Mouse (Mus musculus) neural tube, embryonic 13.5 days (tissue): Measurements from ENCODE around the gene Msx3. TPM values are rescaled to one million over a fixed set of nuclear protein-coding genes. Genes with fewer than 3 reads are reported as not detected.
A peak's percentile ranks its signal among the peaks of the same experiment; 100 is the strongest.

ENCODE experiments used
- ATAC-seq: fragments of 200-750 bp; cut with Nextera tagmentation; 2 replicates; pipeline ENCODE4 v1.8.0; 2017; ENCODE audit warnings: low read depth, mild to moderate bottlenecking, moderate TSS enrichment, moderate library complexity
- H3K27ac ChIP-seq: fragments of 300-500 bp; sonication (generic); replicated peaks from 2 replicates; pipeline ENCODE4 v1.5.1; 2015; ENCODE audit warnings: moderate library complexity, mild to moderate bottlenecking, inconsistent platforms
- H3K27me3 ChIP-seq: fragments of 300-500 bp; sonication (generic); 2 replicates; pipeline ENCODE4 v1.6.1; 2015; ENCODE audit warnings: mild to moderate bottlenecking, inconsistent platforms
- H3K36me3 ChIP-seq: fragments of 300-500 bp; sonication (generic); 2 replicates; pipeline ENCODE4 v1.6.1; 2015; ENCODE audit warnings: mild to moderate bottlenecking, inconsistent platforms
- H3K4me1 ChIP-seq: fragments of 300-500 bp; sonication (generic); replicated peaks from 2 replicates; pipeline ENCODE4 v1.6.1; 2015; ENCODE audit warnings: inconsistent platforms
- H3K4me2 ChIP-seq: fragments of 300-500 bp; sonication (generic); 2 replicates; pipeline ENCODE4 v1.6.1; 2015; ENCODE audit warnings: inconsistent platforms, mild to moderate bottlenecking, moderate library complexity
- H3K4me3 ChIP-seq: fragments of 300-500 bp; sonication (generic); 2 replicates; pipeline ENCODE4 v1.5.1; 2015; ENCODE audit warnings: mild to moderate bottlenecking, inconsistent platforms
- H3K9ac ChIP-seq: fragments of 300-500 bp; sonication (generic); 2 replicates; pipeline ENCODE4 v1.6.1; 2015; ENCODE audit warnings: moderate library complexity, mild to moderate bottlenecking, inconsistent platforms
- H3K9me3 ChIP-seq: fragments of 300-500 bp; sonication (generic); 2 replicates; pipeline ENCODE4 v1.6.1; 2016; ENCODE audit warnings: inconsistent platforms
- WGBS: fragments of 180-500 bp; shearing (Covaris S2); methylation state at CpG from one replicate; pipeline ENCODE4 v1.1.7; 2015; 5-methylcytosine and 5-hydroxymethylcytosine counted together
- polyA plus RNA-seq: library from polyadenylated mRNA; unstranded; fragments of >200 nt; fragmentation: Nextera tagmentation; extraction: Ambion mirVana; gene quantifications from 2 replicates; pipeline ENCODE4 v1.2.1, GENCODE M21; 2015

The Msx3 gene
- polyA plus RNA-seq, 1 experiment from 2014 or later = 18.1 TPM

- peak overlapping the region; percentile 64 for H3K27ac ChIP-seq
- H3K9ac ChIP-seq = peak overlapping the region; percentile 69
- H3K4me1 ChIP-seq = peaks cover 44% of the 10 kb centered on the region
- peak overlapping the region; percentile 74 for H3K4me2 ChIP-seq
- no peaks in the 10 kb centered on the region for H3K36me3 ChIP-seq
- peaks cover 77% of the 10 kb centered on the region for H3K27me3 ChIP-seq
- WGBS = under 1% methylated on average over 34 of the region's 34 CpGs
- H3K4me3 ChIP-seq = peak overlapping the region; percentile 54
- ATAC-seq = peak; percentile 90
- H3K9me3 ChIP-seq = no peaks in the 10 kb centered on the region
Measured at GRCm38 (mm10) chr7:140049115-140049689, 313 bp upstream of the Msx3 start.

DNA sequence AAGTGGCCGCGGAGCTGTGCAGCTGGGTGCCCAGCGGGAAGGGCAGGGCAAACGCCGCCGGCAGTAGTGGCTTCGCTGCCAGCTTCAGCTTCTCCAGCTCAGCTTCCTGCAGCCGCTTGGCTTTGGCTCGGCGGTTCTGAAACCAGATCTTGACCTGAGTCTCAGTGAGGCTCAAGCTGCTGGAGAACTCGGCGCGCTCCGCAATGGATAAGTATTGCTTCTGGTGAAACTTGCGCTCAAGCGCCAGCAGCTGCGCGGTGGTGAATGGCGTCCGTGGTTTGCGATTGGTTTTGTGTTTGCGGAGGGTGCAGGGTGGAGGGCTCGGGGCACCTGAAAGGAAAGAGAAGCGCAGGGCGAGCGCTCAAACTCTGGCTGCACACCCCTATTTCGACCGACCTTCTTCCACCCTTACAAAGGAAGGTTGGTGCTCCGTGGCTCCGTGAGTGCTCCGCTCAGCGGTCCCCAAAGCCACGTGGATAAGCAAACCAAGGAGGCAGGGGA is 1.0 kb downstream of the Msx3 start:
- peak overlapping the region; percentile 43; the same call in 1 of the 2 replicates for H3K27ac ChIP-seq
- ATAC-seq = peak; percentile 20; the same call in 1 of the 2 replicates

GRCm38 (mm10) chr7:140045546-140045945 is 3.3 kb downstream of the Msx3 start:
- H3K9me3 ChIP-seq = no peaks in the 10 kb centered on the region
- 88% methylated on average over 4 of the region's 4 CpGs for WGBS
- no peak overlapping the region for H3K9ac ChIP-seq
- H3K27me3 ChIP-seq = peaks cover 62% of the 10 kb centered on the region
- H3K4me3 ChIP-seq = no peak overlapping the region
- peaks cover 10% of the 10 kb centered on the region for H3K36me3 ChIP-seq
- H3K4me1 ChIP-seq = peaks cover 40% of the 10 kb centered on the region
- H3K4me2 ChIP-seq = no peak overlapping the region
- no peak for ATAC-seq
- H3K27ac ChIP-seq = no peak overlapping the region

More for the DNA sequence above, 1.0 kb downstream of the Msx3 start:
- Histone ChIP-seq H3K4me2 (peak overlapping the region; percentile 74), H3K9ac (peak overlapping the region; percentile 69), H3K9me3 (no peaks in the 10 kb centered on the region), H3K36me3 (no peaks in the 10 kb centered on the region), H3K4me1 (peaks cover 44% of the 10 kb centered on the region), H3K4me3 (peak overlapping the region; percentile 54), H3K27me3 (peaks cover 76% of the 10 kb centered on the region)
- WGBS = under 1% methylated on average over 33 of the region's 33 CpGs

DNA sequence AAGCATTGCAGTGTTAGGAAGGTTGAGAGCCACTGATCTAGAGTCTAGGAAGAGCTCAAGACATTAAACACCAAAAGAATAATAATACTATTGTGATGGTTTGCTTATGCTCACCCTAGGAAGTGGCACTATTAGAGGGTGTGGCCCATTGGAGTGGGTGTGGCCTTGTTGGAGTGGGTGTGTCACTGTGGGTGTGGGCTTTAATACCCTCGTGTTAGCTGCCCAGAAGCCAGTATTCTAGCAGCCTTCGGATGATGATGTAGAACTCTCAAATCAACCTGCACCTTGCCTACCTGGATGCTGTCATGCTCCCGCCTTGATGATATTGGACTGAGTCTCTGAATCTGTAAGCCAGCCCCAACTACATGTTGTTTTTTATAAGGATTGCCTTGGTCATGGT is 6.2 kb downstream of the Msx3 start:
- Histone ChIP-seq H3K27me3 (peaks cover 34% of the 10 kb centered on the region), H3K4me3 (no peak overlapping the region), H3K4me1 (peaks cover 21% of the 10 kb centered on the region), H3K9me3 (no peaks in the 10 kb centered on the region), H3K36me3 (peaks cover 25% of the 10 kb centered on the region), H3K9ac (no peak overlapping the region), H3K4me2 (no peak overlapping the region), H3K27ac (no peak overlapping the region)
- ATAC-seq = no peak
- 55% methylated on average over 3 of the region's 3 CpGs for WGBS

DNA sequence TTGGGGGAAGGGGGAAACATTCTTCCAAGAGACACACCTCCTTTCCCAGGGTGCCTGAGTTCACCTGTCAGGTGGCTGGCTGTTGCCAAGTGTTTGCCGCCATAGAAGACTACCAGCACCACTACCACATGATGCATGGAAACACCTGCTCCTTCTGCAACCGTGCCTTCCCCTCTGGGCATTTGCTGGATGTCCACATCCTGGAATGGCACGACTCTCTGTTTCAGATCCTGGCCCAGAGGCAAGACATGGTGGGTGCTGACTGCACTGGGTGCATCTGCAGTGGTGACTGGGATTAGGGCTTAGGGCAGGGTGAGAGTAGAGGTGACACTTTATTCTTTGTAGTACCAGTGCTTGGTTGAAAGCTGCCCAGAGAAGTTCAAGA is 11.7 kb downstream of the Msx3 start:
- Histone ChIP-seq H3K27me3 (no peaks in the 10 kb centered on the region), H3K4me3 (peak overlapping the region; percentile 79), H3K27ac (no peak overlapping the region), H3K4me2 (peak overlapping the region; percentile 81), H3K9ac (peak overlapping the region; percentile 86), H3K36me3 (peaks cover 39% of the 10 kb centered on the region), H3K9me3 (no peaks in the 10 kb centered on the region), H3K4me1 (peaks cover 32% of the 10 kb centered on the region)
- no peak for ATAC-seq
- WGBS = 45% methylated on average over 3 of the region's 3 CpGs

- ATAC-seq = peak; percentile 97
- Histone ChIP-seq H3K9ac (peak within 1 kb of the TSS; percentile 86), H3K4me2 (peak within 1 kb of the TSS; percentile 81), H3K36me3 (peaks cover 45% of the 10 kb centered on the region), H3K4me3 (peak within 1 kb of the TSS; percentile 79), H3K4me1 (peaks cover 32% of the 10 kb centered on the region), H3K9me3 (no peaks in the 10 kb centered on the region), H3K27me3 (no peaks in the 10 kb centered on the region), H3K27ac (peak within 1 kb of the TSS; percentile 91)
- WGBS = 1% methylated on average over 69 of the region's 69 CpGs
Measured at GRCm38 (mm10) chr7:140036281-140037170, 12.4 kb downstream of the Msx3 start, which contains the start of the genes Zfp511 and Tubgcp2. Zfp511 (plus strand) TSS chr7:140036391. Tubgcp2 (minus strand) TSS chr7:140036669.

GRCm38 (mm10) chr7:140035456-140035855 is 13.4 kb downstream of the Msx3 start:
- H3K4me1 ChIP-seq = peaks cover 32% of the 10 kb centered on the region
- H3K9ac ChIP-seq = peak overlapping the region; percentile 86
- ATAC-seq = no peak
- no peaks in the 10 kb centered on the region for H3K27me3 ChIP-seq
- H3K4me2 ChIP-seq = peak overlapping the region; percentile 81
- peak overlapping the region; percentile 79 for H3K4me3 ChIP-seq
- peak overlapping the region; percentile 91; the same call in 1 of the 2 replicates for H3K27ac ChIP-seq
- no peaks in the 10 kb centered on the region for H3K9me3 ChIP-seq
- WGBS = 24% methylated on average over 7 of the region's 7 CpGs
- H3K36me3 ChIP-seq = peaks cover 45% of the 10 kb centered on the region

- WGBS = 97% methylated on average over 9 of the region's 9 CpGs
Measured at GRCm38 (mm10) chr7:140033386-140033785, 15.5 kb downstream of the Msx3 start.

GRCm38 (mm10) chr7:140032366-140032765 is 16.5 kb downstream of the Msx3 start:
- Histone ChIP-seq H3K27me3 (no peaks in the 10 kb centered on the region), H3K9me3 (no peaks in the 10 kb centered on the region), H3K4me2 (no peak overlapping the region), H3K4me1 (peaks cover 25% of the 10 kb centered on the region), H3K4me3 (no peak overlapping the region), H3K27ac (no peak overlapping the region), H3K9ac (no peak overlapping the region), H3K36me3 (peaks cover 59% of the 10 kb centered on the region)
- WGBS = 96% methylated on average over 10 of the region's 10 CpGs
- ATAC-seq = no peak

More at GRCm38 (mm10) chr7:140033386-140033785, 15.5 kb downstream of the Msx3 start:
- no peaks in the 10 kb centered on the region for H3K27me3 ChIP-seq
- no peak overlapping the region for H3K4me3 ChIP-seq
- H3K36me3 ChIP-seq = peaks cover 51% of the 10 kb centered on the region
- H3K4me1 ChIP-seq = peaks cover 32% of the 10 kb centered on the region
- no peak overlapping the region for H3K27ac ChIP-seq
- no peaks in the 10 kb centered on the region for H3K9me3 ChIP-seq
- H3K4me2 ChIP-seq = no peak overlapping the region
- no peak overlapping the region for H3K9ac ChIP-seq
- no peak for ATAC-seq

- Histone ChIP-seq H3K4me3 (no peak overlapping the region), H3K9me3 (no peaks in the 10 kb centered on the region), H3K27me3 (no peaks in the 10 kb centered on the region), H3K36me3 (peaks cover 59% of the 10 kb centered on the region), H3K27ac (no peak overlapping the region), H3K9ac (no peak overlapping the region), H3K4me2 (no peak overlapping the region), H3K4me1 (peaks cover 19% of the 10 kb centered on the region)
- WGBS = 91% methylated on average over 12 of the region's 12 CpGs
- no peak for ATAC-seq
Measured at GRCm38 (mm10) chr7:140031771-140032170, 17.1 kb downstream of the Msx3 start.

DNA sequence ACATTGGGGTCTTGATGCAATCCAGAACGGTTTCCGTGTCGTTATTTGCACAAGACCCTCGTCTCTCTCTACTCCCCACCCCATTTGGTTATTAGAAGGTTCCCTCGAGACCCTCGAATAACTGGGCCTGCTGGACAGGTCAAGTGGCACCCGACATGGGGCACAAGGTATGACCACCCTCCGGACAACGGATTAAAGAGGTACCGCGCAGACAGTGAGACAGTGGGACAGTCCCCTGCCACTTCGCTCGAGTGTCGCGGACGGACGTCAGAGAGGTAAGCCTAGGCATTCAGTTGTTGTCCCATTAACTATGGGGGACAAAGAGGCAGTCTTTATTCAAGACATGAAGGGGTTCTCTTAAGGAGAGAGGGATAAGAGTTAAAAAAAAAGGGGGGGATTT is 37.6 kb downstream of the Msx3 start:
- WGBS = 97% methylated on average over 17 of the region's 17 CpGs
- Histone ChIP-seq H3K4me2 (no peak overlapping the region), H3K27ac (no peak overlapping the region), H3K9me3 (no peaks in the 10 kb centered on the region), H3K4me3 (no peak overlapping the region), H3K27me3 (no peaks in the 10 kb centered on the region), H3K4me1 (no peaks in the 10 kb centered on the region), H3K9ac (no peak overlapping the region), H3K36me3 (peaks cover 44% of the 10 kb centered on the region)
- ATAC-seq = no peak

GRCm38 (mm10) chr7:140007781-140008180 is 41.1 kb downstream of the Msx3 start:
- no peaks in the 10 kb centered on the region for H3K27me3 ChIP-seq
- ATAC-seq = no peak
- H3K36me3 ChIP-seq = peaks cover 66% of the 10 kb centered on the region

More at GRCm38 (mm10) chr7:140007781-140008180, 41.1 kb downstream of the Msx3 start:
- Histone ChIP-seq H3K9me3 (no peaks in the 10 kb centered on the region), H3K4me2 (no peak overlapping the region), H3K4me3 (no peak overlapping the region), H3K4me1 (no peaks in the 10 kb centered on the region), H3K9ac (no peak overlapping the region), H3K27ac (no peak overlapping the region)
- WGBS = 95% methylated on average over 9 of the region's 9 CpGs
